Mouse (Mus musculus): ENCODE measurements around the gene Lama4. TPM values are rescaled to one million over a fixed set of nuclear protein-coding genes. Genes with fewer than 3 reads are reported as not detected.

Lama4 gene
- polyA plus RNA-seq, 1 experiment = 35.4 TPM

DNA sequence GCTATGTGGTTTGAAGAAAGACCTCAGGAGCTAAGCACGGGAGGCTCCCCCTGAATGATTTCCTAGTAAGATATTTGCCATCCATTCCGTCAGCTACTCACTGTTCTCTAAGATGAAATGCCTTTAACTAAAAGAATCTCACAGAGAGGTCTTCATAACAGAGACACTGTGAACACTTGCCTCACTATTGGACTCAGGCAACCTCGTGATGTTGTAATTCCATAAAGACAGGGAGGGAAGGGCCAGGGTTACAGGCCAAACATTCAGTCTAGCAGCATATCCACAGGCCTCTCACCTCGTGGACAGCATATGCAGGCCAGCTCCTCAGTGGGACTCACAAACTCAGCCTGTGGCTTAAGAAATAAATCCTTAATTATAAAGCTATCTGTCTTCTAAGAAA is 52.7 kb downstream of the Lama4 start:
- H3K4me1 ChIP-seq (ENCODE audit: control insufficient read depth, insufficient read depth, insufficient read length, low read length) = peaks cover 3% of the 10 kb centered on the region
- H3K27ac ChIP-seq (replicated peaks; ENCODE audit: low read depth, low read length) = 0 out of 2 replicates have a peak overlapping the region, but pooled peaks have one; percentile 23
- H3K4me3 ChIP-seq (ENCODE audit: insufficient read depth, low read depth, low read length) = no peak overlapping the region

DNA sequence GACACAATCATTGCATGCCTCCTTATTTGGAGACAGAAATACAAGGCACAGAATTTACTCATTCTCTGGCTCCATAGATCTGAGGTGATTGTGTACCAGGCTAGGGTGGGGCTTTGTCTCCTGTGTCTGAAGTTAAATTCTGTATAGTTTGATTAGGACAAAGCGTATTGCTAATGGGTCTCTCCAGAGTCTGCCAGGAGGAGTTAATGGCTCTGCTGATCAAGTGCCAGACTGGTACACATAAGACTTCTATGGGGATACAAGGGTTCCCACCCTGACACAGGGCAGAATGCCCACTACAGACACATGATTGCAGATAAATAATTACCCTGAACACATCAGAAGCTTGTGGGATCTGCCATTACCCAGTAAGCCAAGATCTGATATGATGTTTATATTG is 53.3 kb downstream of the Lama4 start:
- H3K4me1 ChIP-seq (ENCODE audit: control insufficient read depth, insufficient read depth, insufficient read length, low read length) = peaks cover 3% of the 10 kb centered on the region
- peak overlapping the region; percentile 65; the same call in 1 of the 2 replicates for H3K27ac ChIP-seq (replicated peaks; ENCODE audit: low read depth, low read length)
- H3K4me3 ChIP-seq (ENCODE audit: insufficient read depth, low read depth, low read length) = no peak overlapping the region

DNA sequence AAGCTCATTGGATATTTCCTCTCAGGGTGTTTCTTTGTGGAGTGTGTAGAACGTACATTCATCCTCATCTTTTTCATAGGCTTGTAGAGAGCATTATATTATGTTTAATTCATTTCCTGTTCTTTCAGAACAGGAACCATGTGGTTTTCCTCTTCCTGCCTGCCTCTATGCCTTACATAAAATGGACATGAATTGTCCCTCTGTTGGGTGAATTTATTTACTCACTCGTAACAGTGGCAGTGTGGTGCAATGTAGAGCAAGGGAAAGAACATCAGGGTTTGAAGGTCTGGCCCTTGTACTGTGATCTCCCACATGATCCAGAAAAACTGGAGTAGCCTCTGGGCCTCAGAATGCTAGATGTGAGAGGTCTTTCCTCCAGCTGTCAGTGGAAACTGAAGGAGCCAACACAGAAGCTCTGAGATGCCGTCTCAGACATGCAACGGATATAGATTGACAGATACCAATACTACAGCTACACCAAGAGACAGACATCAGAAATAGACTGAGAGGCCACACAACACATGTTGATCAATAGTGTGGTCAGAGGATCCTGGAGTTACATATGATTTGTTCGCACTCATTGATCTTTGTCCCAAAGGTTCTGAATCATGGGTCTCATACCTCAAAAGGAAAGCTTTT is 58.4 kb downstream of the Lama4 start:
- no peak overlapping the region for H3K27ac ChIP-seq (replicated peaks; ENCODE audit: low read depth, low read length)
- no peak overlapping the region for H3K4me3 ChIP-seq (ENCODE audit: insufficient read depth, low read depth, low read length)
- peaks cover 3% of the 10 kb centered on the region for H3K4me1 ChIP-seq (ENCODE audit: control insufficient read depth, insufficient read depth, insufficient read length, low read length)

DNA sequence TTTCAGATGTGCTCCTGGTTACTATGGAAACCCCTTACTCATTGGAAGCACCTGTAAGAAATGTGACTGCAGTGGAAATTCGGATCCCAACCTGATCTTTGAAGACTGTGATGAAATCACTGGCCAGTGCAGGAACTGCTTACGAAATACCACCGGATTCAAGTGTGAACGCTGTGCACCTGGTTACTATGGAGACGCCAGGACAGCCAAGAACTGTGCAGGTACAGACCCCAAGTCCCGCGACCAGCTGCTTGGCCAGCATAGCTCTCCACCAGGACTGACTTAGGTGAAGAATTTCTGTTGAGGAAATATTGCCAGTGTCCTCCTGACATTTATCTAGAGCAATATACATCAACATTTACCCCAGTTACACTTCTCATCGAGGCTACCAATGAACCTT is 61.2 kb downstream of the Lama4 start:
- Histone ChIP-seq H3K27ac (replicated peaks; ENCODE audit: low read depth, low read length) (no peak overlapping the region), H3K4me1 (ENCODE audit: control insufficient read depth, insufficient read depth, insufficient read length, low read length) (no peaks in the 10 kb centered on the region), H3K4me3 (ENCODE audit: insufficient read depth, low read depth, low read length) (no peak overlapping the region)

DNA sequence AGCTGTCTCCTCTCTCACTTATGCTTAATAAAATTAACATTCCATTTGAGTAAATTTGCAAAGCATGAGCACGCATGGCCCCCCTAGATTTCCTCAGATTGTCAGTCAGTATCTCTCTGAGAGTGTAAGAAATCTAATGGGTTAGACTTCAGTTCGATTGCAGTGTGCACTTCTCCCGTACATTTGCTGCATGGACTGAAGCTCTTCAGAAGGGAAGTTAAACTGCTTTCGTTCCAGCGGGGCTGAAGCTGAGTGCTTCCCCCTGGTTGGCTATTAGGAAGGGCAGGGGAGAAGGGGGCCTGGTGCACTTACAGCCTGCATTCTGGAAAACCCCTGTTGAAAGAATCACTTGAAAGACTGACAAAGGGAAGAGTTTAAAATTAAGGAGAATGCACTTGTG is 61.7 kb downstream of the Lama4 start:
- Histone ChIP-seq H3K27ac (replicated peaks; ENCODE audit: low read depth, low read length) (no peak overlapping the region), H3K4me3 (ENCODE audit: insufficient read depth, low read depth, low read length) (no peak overlapping the region), H3K4me1 (ENCODE audit: control insufficient read depth, insufficient read depth, insufficient read length, low read length) (no peaks in the 10 kb centered on the region)

DNA sequence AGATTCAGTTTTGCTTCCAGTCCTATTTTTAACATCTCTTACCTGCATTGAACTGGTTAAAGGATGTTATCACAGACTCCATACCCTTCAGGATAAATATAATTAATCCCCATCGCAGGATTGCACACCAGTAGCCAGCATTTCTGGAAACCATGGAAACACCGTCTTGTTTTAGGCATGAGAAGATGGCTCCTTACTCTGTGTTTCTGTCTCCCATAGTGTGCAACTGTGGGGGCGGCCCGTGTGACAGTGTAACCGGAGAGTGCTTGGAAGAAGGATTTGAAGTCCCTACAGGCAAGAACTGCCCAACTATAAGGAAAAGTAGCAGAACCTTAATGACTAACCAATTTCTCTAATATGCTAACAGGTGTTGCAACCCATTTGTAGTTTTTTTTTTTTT is 63.1 kb downstream of the Lama4 start:
- H3K27ac ChIP-seq (replicated peaks; ENCODE audit: low read depth, low read length) = no peak overlapping the region
- H3K4me1 ChIP-seq (ENCODE audit: control insufficient read depth, insufficient read depth, insufficient read length, low read length) = no peaks in the 10 kb centered on the region
- H3K4me3 ChIP-seq (ENCODE audit: insufficient read depth, low read depth, low read length) = no peak overlapping the region

DNA sequence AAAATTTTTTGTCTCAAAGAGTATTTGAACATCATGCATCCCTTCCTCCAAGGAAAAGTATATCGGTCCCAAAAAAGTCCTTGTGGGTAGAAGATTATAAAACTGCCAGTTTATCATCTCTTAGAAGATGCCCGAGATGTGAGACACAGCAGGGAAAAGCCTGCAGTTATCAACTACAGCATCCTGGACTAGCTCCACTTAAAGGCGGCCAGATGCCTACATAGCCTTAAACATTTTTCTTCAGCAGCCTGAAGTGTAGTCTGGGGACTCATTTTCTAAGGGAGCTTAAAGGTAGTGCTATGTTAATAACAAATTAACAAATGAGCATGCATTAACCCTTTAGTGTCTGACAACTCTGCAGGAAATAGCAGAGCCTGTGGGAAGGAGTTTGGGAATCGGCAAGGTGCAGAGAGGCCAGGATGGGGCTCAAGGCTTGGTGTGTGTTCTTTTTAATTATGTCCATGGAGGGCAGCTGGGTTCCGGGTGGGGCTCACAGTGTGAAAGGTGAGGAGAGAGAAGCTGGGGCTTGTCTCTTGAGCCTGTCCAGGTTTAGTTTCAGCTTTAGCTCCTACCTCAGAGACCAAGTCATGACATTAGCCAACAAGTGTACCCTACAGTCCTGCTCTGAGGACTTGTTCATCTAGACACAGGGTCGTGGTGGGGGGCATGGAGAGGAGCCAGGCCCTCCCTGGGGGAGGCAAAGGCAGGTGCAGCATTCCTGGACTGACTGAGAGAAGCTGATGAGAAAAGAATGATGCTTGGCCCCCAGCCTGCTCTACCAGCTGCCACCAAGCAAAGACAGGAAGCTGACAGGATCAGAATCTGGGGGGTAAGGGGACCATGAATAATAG is 64.2 kb downstream of the Lama4 start:
- no peaks in the 10 kb centered on the region for H3K4me1 ChIP-seq (ENCODE audit: control insufficient read depth, insufficient read depth, insufficient read length, low read length)
- no peak overlapping the region for H3K4me3 ChIP-seq (ENCODE audit: insufficient read depth, low read depth, low read length)
- no peak overlapping the region for H3K27ac ChIP-seq (replicated peaks; ENCODE audit: low read depth, low read length)

DNA sequence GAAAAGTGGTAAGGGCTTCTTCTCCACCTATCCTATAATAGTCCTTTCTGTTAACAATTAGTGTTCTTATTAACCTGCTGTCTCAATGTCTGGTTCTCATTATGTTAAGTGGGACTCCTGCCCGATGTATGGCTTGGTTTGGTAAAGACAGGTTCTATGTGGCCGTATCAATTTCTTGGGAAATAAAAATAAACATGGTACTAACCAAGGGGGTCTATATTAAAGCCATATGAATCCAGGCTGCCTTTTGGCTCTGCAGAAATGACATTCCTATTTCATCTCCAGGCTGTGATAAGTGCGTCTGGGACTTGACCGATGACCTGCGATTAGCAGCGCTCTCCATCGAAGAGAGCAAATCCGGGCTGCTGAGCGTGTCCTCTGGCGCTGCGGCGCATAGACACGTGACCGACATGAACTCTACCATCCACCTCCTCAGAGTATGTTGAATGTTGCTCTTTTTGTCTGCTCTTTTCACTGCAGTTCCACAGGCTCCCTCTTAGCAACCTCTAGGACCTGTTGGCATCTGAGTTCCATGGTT is 64.9 kb downstream of the Lama4 start:
- no peaks in the 10 kb centered on the region for H3K4me1 ChIP-seq (ENCODE audit: control insufficient read depth, insufficient read depth, insufficient read length, low read length)
- H3K4me3 ChIP-seq (ENCODE audit: insufficient read depth, low read depth, low read length) = no peak overlapping the region
- no peak overlapping the region for H3K27ac ChIP-seq (replicated peaks; ENCODE audit: low read depth, low read length)

DNA sequence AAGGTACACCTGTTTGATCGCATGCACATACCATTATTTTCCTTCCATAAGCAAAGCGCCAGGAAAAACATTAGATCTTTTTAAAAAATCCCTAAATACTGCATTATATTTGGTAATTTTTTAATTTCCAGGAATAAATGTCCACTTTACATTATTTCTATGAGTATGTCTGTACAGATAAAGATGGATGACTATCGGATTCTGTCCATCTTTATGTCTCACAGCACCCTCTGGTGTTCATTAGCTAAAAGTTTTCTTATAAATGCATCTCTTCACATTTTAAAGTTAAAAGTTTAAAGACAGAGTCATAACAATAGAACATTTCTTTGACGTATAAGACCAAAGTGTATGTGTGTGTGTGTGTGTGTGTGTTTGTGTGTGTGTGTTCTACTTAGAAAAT is 74.2 kb downstream of the Lama4 start:
- no peak overlapping the region for H3K27ac ChIP-seq (replicated peaks; ENCODE audit: low read depth, low read length)
- H3K4me3 ChIP-seq (ENCODE audit: insufficient read depth, low read depth, low read length) = no peak overlapping the region
- no peaks in the 10 kb centered on the region for H3K4me1 ChIP-seq (ENCODE audit: control insufficient read depth, insufficient read depth, insufficient read length, low read length)

DNA sequence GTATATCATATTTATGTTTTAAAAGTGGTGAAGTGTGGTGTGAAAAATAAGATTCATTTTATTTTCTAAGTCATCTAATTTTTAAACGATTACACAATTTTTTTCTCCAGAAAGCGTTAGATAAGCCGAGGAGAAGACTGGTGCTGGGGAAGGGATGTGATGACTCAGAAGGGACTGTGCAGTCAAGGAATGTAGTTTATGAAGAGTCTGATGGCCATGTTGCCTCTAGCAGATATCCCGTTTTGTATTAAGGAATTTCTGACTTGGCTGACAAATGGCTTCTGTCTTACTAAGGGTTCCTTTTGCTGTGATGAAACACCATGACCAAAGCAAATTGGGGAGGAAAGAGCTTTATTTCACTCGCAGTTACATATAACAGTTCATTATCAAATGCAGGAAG is 74.7 kb downstream of the Lama4 start:
- Histone ChIP-seq H3K4me1 (ENCODE audit: control insufficient read depth, insufficient read depth, insufficient read length, low read length) (no peaks in the 10 kb centered on the region), H3K4me3 (ENCODE audit: insufficient read depth, low read depth, low read length) (no peak overlapping the region), H3K27ac (replicated peaks; ENCODE audit: low read depth, low read length) (peak overlapping the region; percentile 26; the same call in 1 of the 2 replicates)

DNA sequence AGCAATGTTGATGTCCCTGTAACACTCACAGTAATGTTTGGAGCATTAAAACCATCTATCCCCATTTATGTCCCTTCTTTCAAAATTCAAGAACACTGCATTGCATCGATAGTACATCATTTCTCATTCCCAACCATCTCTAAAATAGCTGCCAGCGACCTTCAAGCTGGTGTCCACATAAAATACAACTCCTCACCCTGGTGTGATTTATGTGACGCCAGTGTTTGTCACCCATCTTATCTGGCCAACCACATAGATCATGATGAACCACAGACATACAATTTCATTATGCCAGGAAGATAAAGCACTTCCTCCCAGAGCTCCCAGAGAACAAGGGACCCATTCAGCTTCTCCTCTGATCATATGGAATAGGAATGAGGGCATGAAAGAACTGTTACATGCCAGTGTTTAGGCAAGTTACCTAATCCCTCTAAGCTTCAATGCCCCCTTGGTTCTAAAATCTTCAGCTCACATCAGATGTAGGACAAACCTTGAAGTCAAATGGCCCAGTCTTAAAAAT is 79.2 kb downstream of the Lama4 start:
- Histone ChIP-seq H3K4me1 (ENCODE audit: control insufficient read depth, insufficient read depth, insufficient read length, low read length) (no peaks in the 10 kb centered on the region), H3K4me3 (ENCODE audit: insufficient read depth, low read depth, low read length) (no peak overlapping the region), H3K27ac (replicated peaks; ENCODE audit: low read depth, low read length) (no peak overlapping the region)

DNA sequence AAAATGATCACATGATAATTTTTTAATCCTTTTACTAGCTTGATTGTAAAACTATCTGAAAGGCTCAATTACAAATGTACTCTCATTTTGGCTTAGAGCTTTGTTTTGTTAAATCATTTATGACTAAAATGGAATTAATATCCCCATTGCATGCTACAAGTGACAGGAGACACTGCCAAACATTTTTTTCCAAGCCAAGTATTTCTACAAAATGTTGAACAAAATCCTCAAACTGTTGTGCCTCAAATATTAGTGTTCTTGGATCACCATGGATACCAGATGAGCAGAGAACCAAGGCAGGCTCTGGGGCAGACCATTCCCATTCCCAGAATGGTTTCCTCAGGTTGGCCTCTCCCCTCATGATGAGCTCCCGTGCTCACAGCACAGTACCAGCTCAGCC is 79.8 kb downstream of the Lama4 start:
- H3K4me1 ChIP-seq (ENCODE audit: control insufficient read depth, insufficient read depth, insufficient read length, low read length) = no peaks in the 10 kb centered on the region

DNA sequence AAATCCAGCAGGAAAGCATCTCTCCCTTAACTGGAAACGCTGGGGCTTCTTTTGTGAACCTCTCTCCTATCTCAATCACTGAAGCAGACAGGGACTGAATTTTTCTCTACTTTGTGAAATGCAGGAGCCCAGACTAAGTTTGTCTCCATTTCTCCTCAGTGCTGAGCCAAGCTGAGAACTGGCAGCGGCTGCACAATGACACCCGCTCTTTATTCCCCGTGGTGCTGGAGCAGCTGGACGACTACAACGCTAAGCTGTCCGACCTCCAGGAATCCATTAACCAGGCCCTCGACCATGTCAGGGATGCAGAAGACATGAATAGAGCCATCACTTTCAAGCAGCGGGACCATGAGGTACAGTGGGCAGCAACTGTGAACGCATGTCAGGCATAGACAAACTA is 82.5 kb downstream of the Lama4 start:
- H3K4me1 ChIP-seq (ENCODE audit: control insufficient read depth, insufficient read depth, insufficient read length, low read length) = no peaks in the 10 kb centered on the region
- H3K27ac ChIP-seq (replicated peaks; ENCODE audit: low read depth, low read length) = no peak overlapping the region
- H3K4me3 ChIP-seq (ENCODE audit: insufficient read depth, low read depth, low read length) = no peak overlapping the region

More for the DNA sequence above, 79.8 kb downstream of the Lama4 start:
- H3K4me3 ChIP-seq (ENCODE audit: insufficient read depth, low read depth, low read length) = no peak overlapping the region
- peak overlapping the region; percentile 49 for H3K27ac ChIP-seq (replicated peaks; ENCODE audit: low read depth, low read length)

DNA sequence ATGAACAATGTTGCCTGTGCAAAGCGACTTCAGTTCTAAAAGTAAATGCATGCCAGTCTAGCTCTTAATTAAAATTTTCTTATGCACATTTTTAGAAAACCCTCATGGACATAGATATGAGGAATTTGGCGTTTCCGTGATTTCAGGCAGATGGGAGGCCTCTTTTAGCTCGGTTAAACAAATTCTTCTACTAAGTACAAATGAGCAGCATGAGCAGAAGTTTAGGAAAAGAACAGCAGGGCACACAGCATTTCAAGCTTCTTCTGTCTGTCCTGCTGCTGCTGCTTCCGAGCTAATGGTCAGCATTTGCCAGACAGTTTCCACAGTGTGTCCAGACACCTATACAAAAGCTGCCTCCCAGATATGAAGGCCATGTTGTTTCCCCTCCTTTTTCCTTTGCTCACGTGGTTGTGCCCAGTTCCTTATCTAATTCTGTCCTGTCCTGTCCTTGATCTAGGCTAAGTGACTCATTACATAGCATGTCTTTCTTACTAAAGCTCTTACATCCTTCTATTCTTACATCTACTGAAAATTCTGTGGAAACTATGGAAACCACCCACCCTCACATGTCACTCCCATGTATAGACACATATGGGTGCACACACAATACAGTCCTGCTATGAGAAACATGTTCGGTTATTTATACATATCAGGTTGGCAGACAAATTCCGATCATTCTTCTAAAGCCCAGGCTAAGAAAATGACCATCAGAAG is 84.4 kb downstream of the Lama4 start:
- Histone ChIP-seq H3K4me1 (ENCODE audit: control insufficient read depth, insufficient read depth, insufficient read length, low read length) (no peaks in the 10 kb centered on the region), H3K4me3 (ENCODE audit: insufficient read depth, low read depth, low read length) (no peak overlapping the region), H3K27ac (replicated peaks; ENCODE audit: low read depth, low read length) (no peak overlapping the region)

DNA sequence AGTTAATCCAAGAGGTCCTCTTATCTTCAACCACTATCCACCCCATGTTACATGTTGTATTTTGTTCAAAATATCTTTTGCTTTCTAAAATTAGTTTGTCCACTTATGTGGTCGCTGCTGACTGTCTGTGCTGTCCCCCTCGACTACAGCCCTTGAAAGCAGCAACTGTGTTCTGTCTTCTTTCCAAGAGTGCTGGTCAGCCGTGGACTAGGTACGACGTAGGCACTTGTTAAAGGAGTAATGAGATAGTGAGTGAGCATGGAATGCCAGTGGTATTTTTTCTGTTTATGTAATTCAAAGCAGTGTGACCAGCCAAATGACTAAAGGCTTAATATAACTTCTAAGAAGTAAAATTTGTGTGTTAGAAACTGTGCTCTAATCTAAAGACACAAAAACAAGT is 90.7 kb downstream of the Lama4 start:
- Histone ChIP-seq H3K4me1 (ENCODE audit: control insufficient read depth, insufficient read depth, insufficient read length, low read length) (no peaks in the 10 kb centered on the region), H3K4me3 (ENCODE audit: insufficient read depth, low read depth, low read length) (no peak overlapping the region), H3K27ac (replicated peaks; ENCODE audit: low read depth, low read length) (no peak overlapping the region)

All from brown adipose tissue, adult 24 weeks (tissue).